Mouse (Mus musculus): ENCODE measurements around the gene Nat8f1.
"Not testable (repeated sequence)": the region's sequence is repeated elsewhere in the genome, so short reads cannot be mapped to it uniquely, and the experiment has no call there.

The Nat8f1 gene

DNA sequence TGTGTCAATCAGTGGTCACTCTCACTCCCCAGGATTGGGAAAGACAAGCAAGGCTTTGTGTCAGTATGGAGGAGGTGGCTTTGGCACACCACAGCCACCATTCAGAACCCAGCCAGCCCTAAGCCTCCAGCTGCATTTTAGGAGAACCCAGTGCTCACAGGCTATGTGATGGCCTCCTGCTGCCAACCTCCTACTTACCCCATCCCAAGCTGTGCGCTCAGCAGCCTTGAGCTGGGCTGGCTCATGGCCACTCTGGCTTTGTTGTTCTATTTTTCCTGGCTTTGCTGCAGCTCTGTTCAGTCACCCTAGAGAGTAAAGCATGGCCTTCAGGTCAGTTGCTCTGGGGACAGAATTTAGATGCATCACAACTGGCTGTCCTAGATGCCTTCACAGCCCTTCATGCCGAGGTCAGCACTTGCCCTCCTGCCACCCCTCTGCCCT lies 8.6 kb downstream of the Nat8f1 start:
- DNase-seq (ENCODE audit: low read depth) = not testable (repeated sequence)

DNA sequence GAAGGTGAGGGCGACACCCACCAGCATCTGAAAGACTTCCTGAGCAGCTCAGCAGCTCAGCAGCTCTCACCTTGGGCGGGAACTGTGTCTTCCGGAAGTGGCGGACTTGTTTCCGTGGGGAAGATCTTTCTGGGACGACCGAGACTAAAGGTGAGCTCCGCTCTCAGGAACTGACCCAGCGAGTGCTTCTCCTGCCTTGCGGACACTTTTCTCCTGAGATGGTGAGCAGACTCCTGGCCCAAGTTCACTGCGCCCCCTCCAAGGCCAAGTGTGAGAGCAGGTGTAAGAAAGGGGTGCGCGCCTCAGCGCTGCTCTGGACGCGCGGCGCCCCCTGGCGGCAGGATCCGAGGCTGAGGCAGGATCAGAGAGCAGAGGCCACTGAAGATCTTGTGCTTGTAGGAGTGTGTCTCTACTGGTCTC lies 10.8 kb downstream of the Nat8f1 start, which contains the start of gene Nat8f4:
Gene Nat8f4, minus strand, starts transcription at position 243 of the 420 bp plus-strand sequence.
- DNase-seq (ENCODE audit: low read depth) = peak; percentile 79

DNA sequence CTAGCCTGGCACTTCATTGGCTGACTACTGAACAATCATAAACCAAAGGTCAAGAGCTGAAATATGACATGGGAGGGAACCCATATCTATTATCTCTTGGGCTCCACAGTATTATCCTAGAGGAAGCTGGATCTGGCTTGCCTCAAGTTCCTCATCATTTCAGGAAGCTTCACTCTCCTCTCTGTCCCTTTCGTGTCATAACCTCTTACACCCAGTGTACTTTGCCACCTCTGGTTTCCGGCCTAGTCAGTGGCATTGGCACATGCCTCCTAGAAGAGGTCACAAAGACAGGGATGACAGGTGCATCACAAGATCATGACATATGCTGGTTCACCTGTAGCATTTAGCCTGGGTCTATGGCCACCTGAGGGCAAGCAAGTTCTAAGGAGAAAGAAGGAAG lies 13.2 kb downstream of the Nat8f1 start:
- DNase-seq (ENCODE audit: low read depth) = no peak

DNA sequence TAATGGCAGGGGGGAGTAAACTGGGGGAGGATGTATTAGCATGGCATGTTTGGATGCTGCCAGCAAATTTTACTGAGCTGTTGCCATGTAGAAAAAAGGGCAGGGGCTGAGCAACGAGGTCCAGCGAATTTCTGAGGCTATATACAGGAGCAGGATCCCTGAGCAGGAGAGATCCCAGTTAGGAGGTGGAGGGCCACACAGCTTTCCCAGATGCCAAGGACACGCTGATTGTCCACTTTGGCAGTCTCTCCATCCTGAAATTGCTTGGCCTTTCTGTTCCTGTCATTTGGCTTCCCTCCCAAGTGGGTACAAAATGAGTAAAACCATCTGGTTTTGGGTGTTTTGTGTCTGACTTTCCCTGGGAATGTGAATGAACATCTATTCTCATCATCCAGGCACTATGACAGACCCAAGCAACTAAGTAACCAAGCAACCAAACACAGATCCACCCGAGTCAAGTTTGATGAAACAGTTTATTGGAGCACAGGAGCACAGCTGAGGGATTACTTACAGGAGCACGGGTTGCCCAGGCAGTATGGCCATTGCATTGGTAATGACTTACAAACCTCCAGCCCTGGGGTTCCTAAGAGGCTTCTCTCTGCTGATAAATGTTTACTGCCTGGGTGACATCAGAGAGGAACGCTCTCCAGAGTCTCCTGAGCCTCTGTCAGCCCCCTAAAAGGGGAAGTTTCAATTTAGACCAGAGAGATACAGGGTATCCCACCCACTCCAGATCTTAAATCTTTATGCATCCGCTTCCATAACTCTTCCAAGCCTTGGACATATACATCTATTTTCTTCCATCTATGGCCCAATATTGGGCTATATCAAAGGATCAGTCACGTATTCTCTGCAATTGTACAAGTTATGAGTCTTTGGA lies 16.7 kb downstream of the Nat8f1 start:
- DNase-seq (ENCODE audit: low read depth) = not testable (repeated sequence)

DNA sequence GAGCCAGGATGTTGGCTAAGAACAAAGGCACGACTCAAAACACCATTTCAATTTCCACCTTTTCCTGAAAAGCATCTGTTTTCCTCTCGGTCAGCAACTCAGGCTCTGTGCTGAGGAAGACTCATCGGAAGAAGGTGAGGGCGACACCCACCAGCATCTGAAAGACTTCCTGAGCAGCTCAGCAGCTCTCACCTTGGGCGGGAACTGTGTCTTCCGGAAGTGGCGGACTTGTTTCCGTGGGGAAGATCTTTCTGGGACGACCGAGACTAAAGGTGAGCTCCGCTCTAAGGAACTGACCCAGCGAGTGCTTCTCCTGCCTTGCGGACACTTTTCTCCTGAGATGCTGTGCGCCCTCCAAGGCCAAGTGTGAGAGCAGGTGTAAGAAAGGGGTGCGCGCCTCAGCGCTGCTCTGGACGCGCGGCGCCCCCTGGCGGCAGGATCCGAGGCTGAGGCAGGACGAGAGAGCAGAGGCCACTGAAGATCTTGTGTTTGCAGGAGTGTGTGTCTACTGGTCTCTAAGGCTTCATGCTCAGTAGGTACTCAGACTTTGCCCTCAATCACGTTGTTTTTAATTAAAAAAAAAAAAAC lies 20.3 kb downstream of the Nat8f1 start:
- DNase-seq (ENCODE audit: low read depth) = peak; percentile 22

DNA sequence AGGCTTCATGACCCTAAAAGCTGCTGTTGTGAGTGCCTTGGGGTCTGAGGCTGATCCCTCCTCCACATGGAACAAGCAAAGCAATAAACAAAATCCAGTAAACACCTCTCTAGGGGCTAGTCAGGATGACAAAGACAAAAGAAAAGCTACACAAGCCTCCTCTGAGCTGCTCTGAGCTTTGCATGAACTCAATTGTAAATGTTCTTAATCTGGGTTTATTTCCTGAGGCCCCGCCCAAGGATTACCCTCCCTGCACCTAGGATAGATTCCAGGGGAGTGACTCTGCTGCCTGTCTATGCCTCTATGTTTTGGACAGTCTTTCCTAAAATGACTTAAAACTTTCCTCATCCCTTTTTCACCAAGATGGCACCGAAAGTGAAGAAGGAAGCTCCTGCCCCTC lies 26.5 kb downstream of the Nat8f1 start:
- DNase-seq (ENCODE audit: low read depth) = no peak

DNA sequence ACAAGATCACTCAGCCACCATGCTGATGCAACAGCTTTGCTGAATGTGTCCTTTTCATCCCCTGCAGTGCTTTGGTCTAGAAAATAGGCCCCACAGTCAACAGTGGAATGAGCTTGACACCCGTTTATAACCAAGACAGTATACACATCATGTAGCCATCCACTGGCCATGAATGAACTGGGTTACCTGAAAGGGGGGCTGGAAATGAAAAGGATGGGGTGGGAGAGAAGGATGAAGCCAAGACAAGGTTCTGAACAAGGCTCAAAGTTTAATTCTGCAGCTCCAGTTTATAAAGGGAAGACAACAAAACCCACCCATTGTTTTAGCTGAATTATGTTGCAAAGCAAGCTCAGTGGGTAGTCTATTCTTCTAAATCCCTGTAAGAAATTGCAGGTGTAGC lies 31.2 kb downstream of the Nat8f1 start:
- DNase-seq (ENCODE audit: low read depth) = no peak

DNA sequence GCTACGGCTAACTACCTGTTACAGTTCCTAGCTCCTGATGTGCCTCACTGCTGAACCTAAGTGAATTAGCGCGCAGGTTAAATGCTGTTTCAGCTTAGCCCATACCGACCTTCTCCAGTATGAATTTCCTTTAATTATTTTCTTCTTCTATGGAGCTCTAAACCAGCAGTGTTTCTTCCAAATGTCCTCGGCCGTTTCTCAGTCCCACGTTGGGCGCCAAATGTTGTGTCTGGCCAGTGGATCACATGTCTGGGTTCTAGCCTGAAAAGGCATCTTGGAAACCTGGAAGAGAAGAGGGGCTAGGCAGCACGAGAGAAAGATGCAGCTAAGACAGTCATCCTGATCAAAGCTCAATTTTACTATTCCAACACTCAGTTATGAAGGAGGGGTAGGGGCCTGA lies 32.2 kb downstream of the Nat8f1 start:
- DNase-seq (ENCODE audit: low read depth) = not testable (repeated sequence)

DNA sequence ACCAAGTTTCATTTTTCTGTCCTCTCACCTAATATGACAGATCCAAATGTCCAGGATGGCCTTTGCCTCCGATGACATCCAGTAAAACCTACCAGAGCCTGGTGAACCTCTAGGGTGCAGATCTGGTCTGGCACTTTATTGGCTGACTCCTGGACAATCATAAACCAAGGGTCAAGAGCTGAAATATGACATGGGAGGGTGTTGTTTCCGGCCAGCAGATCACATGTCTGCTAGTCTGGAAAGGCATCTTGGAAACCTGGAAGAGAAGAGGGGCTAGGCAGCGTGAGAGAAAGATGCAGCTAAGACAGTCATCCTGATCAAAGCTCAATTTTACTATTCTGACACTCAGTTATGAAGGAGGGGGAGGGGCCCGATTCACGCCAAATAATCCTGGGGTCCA lies 46.5 kb downstream of the Nat8f1 start, which contains the start of gene Nat8f2:
Gene Nat8f2, minus strand, starts transcription at position 153 of the 400 bp plus-strand sequence.
- DNase-seq (ENCODE audit: low read depth) = not testable (repeated sequence)

DNA sequence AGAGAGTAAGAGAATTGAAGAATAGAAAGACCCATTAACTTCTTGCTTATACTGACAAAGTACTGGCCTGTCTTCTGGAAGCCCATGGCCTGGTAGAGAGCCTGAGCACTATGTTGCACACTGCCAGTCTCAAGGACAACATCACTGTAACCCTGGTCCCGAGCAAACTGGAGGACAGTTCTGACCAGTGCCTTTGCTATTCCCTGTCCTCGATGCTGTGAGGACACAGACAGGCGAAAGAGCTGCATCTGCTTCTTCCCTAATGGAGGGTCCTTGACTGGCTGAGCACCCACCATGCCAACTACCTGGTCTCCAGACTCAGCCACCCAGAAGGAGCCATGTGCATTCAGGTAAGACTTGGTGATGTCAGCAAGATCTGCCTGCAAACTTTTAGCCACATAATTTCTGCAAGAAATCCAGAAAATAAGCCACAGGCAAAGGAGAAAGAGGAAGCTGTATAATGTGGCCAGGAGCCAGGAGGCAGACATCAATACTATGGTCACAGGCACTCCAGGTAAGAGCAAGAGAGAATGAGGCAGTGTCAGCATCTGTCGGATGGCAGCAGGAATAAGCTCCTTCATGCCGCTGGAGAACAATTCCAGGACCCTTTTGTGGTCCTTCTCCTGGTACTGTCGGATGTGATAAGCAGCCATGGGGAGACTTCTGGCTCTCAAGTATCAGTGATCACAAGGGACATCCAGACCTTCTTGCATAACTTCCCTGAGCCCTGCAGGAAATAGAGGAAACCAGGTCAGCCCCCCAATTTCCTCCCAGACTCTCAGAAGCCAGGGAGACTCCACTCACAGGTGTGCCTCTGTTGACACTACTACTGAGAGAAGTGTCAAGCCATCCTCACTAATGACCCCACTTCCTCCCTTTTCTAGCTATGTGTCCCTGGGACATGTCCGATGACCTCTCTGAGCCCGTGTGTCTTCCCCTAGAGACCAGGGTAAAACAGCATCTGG lies 47.5 kb downstream of the Nat8f1 start:
- no peak for DNase-seq (ENCODE audit: low read depth)

DNA sequence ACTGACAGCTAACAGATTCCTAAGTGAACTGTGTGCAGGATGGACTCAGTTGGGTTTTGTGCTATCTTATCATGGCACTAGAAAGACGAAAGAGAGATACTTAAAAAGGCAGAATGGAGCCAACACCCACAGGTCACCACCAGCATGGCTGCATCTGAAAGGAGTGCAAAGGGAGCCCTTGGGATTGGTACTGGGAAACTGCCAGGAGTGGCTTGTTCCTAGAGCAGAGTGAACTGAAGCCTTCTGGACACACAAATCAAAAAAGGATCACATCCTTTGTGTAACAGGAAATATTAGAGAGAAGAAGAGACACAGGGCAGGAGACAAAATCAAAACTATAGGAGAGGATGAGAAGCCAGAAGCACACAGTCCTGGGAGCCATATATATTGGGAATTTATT lies 48.5 kb downstream of the Nat8f1 start:
- DNase-seq (ENCODE audit: low read depth) = not testable (repeated sequence)

DNA sequence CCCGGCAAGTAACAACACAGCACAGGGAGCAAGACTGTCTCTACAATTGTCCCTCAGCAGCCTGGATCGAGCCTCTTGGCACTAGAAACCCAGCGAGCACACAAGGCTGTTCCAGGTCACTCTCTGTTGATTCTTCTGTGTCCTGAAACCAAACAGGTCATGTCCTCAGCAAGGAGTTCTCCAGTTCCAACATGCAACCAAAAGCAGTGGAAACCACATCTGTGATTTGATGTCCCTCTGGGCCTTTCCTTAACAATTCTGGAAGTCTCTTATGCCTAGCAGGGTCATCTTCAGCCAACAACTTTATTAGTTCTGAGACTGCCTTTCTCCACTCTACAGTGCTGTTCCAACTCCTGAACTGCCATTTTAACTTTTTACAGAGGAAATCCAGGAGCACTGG lies 49.3 kb downstream of the Nat8f1 start:
- not testable (repeated sequence) for DNase-seq (ENCODE audit: low read depth)

DNA sequence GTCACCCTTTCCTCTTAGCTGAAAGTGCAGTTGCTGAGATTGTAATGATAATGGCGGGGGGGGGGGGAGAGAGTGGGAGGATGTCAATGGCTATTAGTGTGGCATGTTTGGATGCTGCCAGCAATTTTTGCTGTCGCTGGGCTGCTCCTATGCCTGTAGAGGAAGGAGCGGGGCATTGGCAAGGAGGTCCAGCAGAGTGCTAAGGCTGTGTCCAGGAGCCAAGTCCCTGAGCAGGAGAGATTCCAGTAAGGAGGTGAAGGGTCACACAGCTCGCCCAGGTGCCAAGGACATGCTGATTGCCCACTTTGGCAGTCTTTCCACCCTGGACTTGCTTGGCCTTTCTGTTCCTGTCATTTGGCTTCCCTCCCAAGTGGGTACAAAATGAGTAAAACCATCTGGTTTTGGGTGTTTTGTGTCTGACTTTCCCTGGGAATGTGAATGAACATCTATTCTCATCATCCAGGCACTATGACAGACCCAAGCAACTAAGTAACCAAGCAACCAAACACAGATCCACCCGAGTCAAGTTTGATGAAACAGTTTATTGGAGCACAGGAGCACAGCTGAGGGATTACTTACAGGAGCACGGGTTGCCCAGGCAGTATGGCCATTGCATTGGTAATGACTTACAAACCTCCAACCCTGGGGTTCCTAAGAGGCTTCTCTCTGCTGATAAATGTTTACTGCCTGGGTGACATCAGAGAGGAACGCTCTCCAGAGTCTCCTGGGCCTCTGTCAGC lies 50.4 kb downstream of the Nat8f1 start:
- DNase-seq (ENCODE audit: low read depth) = not testable (repeated sequence)

DNA sequence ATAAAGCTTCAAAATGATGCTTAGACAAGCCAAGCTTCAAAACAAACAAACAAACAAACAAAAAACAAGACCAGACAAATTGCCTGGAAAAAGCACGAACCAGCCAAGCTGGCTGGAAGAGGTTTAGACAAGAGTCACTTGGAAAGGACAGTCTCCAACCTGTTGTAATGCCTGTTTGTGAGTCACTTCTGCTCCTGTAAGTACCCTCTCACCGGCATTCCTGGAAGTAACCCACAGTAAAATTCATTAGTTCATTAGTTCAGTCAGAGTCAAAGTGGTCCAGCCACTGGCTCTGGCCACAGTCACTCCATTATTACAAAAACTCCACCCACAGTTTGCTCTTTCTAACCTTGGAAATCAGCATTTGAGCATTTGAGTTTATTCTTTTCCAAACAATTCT lies 51.6 kb downstream of the Nat8f1 start:
- no peak for DNase-seq (ENCODE audit: low read depth)

DNA sequence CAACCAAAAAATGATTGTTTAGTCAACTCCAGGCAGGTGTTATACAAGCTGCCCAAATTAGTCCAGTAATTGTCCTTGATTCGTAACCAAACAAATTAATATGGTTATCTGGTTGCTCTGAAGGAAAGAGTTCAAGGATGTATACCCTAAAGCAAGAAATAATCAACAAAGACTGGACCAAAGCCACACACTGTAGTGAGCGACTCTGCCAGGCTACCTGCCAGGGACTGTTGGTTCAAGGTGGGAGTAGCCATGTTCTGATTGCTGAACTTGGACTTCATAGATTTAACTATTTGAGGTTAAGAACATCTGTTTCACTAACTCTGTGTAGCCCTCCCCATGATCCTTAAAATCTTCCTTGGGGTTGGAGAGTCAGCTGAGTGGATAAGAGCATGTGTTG lies 52.4 kb downstream of the Nat8f1 start:
- no peak for DNase-seq (ENCODE audit: low read depth)

DNA sequence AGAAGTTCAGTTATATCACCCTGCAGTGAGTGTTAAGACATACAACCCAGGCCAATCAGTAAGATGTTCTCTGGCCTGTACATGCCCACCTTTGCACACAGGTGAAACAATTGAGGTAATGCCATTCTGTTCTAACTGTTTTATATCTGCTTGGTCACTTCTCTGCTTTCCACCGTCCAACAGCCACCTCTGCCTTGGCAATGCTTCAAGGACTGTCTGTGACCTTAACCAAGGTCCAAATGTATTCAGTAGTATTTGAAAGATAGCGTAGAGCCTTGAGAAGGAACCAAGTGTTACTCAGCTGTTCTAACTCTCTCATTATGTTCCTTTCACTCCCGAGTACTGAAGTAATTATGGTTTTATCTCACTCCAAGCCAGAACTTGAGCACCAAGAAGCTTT lies 52.9 kb downstream of the Nat8f1 start:
- DNase-seq (ENCODE audit: low read depth) = no peak

DNA sequence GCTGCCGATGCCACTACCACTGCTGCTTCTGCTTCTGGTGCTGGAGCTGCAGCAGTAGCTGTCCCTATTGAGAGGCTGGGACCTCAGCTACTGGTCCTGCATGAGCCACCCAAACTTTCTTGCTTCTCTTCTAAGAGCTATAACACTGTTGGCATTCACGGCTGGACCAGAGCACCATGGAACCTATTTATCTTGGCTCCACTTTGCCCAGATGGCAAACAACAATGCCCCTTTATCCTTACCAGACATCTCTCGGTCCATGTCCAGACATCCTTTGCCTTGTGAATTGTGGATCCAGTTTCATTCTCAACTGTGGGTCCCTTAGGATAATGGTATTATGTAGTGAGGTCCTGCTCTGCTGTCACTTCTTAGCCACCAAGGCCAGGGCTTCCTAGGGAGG lies 54.2 kb downstream of the Nat8f1 start:
- DNase-seq (ENCODE audit: low read depth) = no peak
